Mouse (Mus musculus): ENCODE data around the gene Dnajc24.

GRCm38 (mm10) chr2:105973941-105974340, 29.4 kb downstream of the Dnajc24 start:
- TF ChIP-seq POLR2A (IDR thresholded peaks at IDR 0.05; ENCODE audit: control insufficient read depth, low read depth, low read length) (no peak), CTCF (IDR thresholded peaks at IDR 0.05; ENCODE audit: control insufficient read depth, insufficient read depth, insufficient replicate concordance, low read depth, low read length) (no peak)

Measured in testis, adult 2 months (tissue).